Mouse (Mus musculus) urinary bladder, adult 18-20 months (tissue): ENCODE measurements at regions not wholly inside any gene's neighbourhood (a gene's known extent, or its start where the extent isn't known, plus 50 kb on each side); places are given as distances from the start of the nearest gene placed in this dataset.
"Not testable (repeated sequence)": the region's sequence is repeated elsewhere in the genome, so short reads cannot be mapped to it uniquely, and the experiment has no call there.

Source experiments
- DNase-seq, 2 experiments: peaks; one replicate each; pipeline ENCODE4 v3.0.0; 2022; ENCODE audit warnings: low spot score in 2 of 2, mixed read lengths in 2 of 2

GRCm38 (mm10) chr6:47679946-47680345, 84.8 kb upstream of the Ezh2 start:
- not testable (repeated sequence) for DNase-seq

- DNase-seq = peak; percentile 33 to 45
These were observed 77.6 kb upstream of the Ezh2 start for GRCm38 (mm10) chr6:47672741-47673140.

- peak; percentile 27 to 50 for DNase-seq
These were observed 57.7 kb upstream of the Ezh2 start for GRCm38 (mm10) chr6:47652880-47653279.

- DNase-seq = not testable (repeated sequence)
These were observed 56.2 kb upstream of the Ezh2 start for GRCm38 (mm10) chr6:47651385-47651718.

- peak; percentile 87 to 94 for DNase-seq
These were observed 55.6 kb upstream of the Ezh2 start for GRCm38 (mm10) chr6:47650463-47651384.

GRCm38 (mm10) chr6:47649961-47650360, 54.8 kb upstream of the Ezh2 start:
- DNase-seq = peak; percentile 1 to 10

- DNase-seq = peak; percentile 25 to 28
These were observed 54.4 kb upstream of the Ezh2 start for GRCm38 (mm10) chr6:47649451-47649931.

- peak in 1 of 2 experiments; percentile 1 for DNase-seq
These were observed 53.8 kb upstream of the Ezh2 start for GRCm38 (mm10) chr6:47648899-47649298.

- DNase-seq = no peak
These were observed 53.2 kb upstream of the Ezh2 start for GRCm38 (mm10) chr6:47648316-47648715.

GRCm38 (mm10) chr6:47647876-47648275, 52.7 kb upstream of the Ezh2 start:
- no peak for DNase-seq

GRCm38 (mm10) chr6:47646731-47647567, 51.8 kb upstream of the Ezh2 start:
- DNase-seq = no peak

GRCm38 (mm10) chr6:47646022-47646421, 50.9 kb upstream of the Ezh2 start:
- no peak for DNase-seq
